Mouse (Mus musculus) neural tube, embryonic 15.5 days (tissue): Measurements from ENCODE around the gene Cdh8. TPM values are rescaled to one million over a fixed set of nuclear protein-coding genes. Genes with fewer than 3 reads are reported as not detected.
"Not testable (repeated sequence)": the region's sequence is repeated elsewhere in the genome, so short reads cannot be mapped to it uniquely, and the experiment has no call there.

ENCODE experiments used
- ATAC-seq: fragments of 200-750 bp; cut with Nextera tagmentation; 2 replicates; pipeline ENCODE4 v1.8.0; 2017; ENCODE audit warnings: mild to moderate bottlenecking, moderate TSS enrichment, moderate library complexity; ENCODE audit not compliant: low FRiP score
- H3K27ac ChIP-seq: fragments of 300-500 bp; sonication (generic); replicated peaks from 2 replicates; pipeline ENCODE4 v1.5.1; 2015; ENCODE audit warnings: mild to moderate bottlenecking, inconsistent platforms
- H3K27me3 ChIP-seq: fragments of 300-500 bp; sonication (generic); replicated peaks from 2 replicates; pipeline ENCODE4 v1.6.1; 2015; ENCODE audit warnings: inconsistent platforms
- H3K36me3 ChIP-seq: fragments of 300-500 bp; sonication (generic); 2 replicates; pipeline ENCODE4 v1.6.1; 2015; ENCODE audit warnings: inconsistent platforms
- H3K4me1 ChIP-seq: fragments of 300-500 bp; sonication (generic); 2 replicates; pipeline ENCODE4 v1.6.1; 2015; ENCODE audit warnings: inconsistent platforms
- H3K4me2 ChIP-seq: fragments of 300-500 bp; sonication (generic); 2 replicates; pipeline ENCODE4 v1.6.1; 2015; ENCODE audit warnings: inconsistent platforms, mild to moderate bottlenecking, moderate library complexity
- H3K4me3 ChIP-seq: fragments of 300-500 bp; sonication (generic); replicated peaks from 2 replicates; pipeline ENCODE4 v1.5.1; 2015; ENCODE audit warnings: mild to moderate bottlenecking, inconsistent platforms
- H3K9ac ChIP-seq: fragments of 300-500 bp; sonication (generic); replicated peaks from 2 replicates; pipeline ENCODE4 v1.6.1; 2015; ENCODE audit warnings: mild to moderate bottlenecking, inconsistent platforms
- H3K9me3 ChIP-seq: fragments of 300-500 bp; sonication (generic); replicated peaks from 2 replicates; pipeline ENCODE4 v1.6.1; 2016; ENCODE audit warnings: inconsistent platforms
- WGBS: fragments of 180-500 bp; shearing (Covaris S2); methylation state at CpG from one replicate; pipeline ENCODE4 v1.1.7; 2015; ENCODE audit warnings: mixed read lengths; 5-methylcytosine and 5-hydroxymethylcytosine counted together
- polyA plus RNA-seq: library from polyadenylated mRNA; unstranded; fragments of >200 nt; fragmentation: Nextera tagmentation; extraction: Ambion mirVana; gene quantifications from 2 replicates; pipeline ENCODE4 v1.2.1, GENCODE M21; 2015

Cdh8 gene
- polyA plus RNA-seq, 1 experiment from 2014 or later = 73.9 TPM

DNA sequence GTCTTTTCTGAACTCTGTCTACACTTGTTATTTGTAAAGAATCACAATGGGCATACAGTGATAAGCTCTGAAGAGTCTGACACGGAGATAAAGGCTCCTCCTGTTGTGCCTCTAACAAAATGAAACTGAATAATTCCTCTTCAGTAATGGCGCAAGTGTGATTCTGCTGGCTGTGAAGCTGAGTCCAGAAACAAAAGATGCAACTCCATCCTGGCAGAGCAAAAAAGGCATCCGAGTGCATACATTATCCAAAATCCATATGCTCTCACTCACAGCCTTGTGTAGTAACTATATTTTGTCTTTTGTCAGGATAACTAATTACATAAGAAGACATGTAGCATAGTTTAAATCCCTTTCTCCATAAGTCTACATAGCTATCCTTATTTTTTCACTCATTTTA, 149.1 kb downstream of the Cdh8 start:
- no peak overlapping the region for H3K27ac ChIP-seq
- H3K4me3 ChIP-seq = no peak overlapping the region
- no peak overlapping the region for H3K4me2 ChIP-seq
- H3K9ac ChIP-seq = no peak overlapping the region
- no peak for ATAC-seq
- WGBS = 66% methylated on average over 3 of the region's 3 CpGs
- H3K36me3 ChIP-seq = no peaks in the 10 kb centered on the region
- H3K9me3 ChIP-seq = no peaks in the 10 kb centered on the region
- H3K4me1 ChIP-seq = no peaks in the 10 kb centered on the region
- no peaks in the 10 kb centered on the region for H3K27me3 ChIP-seq

GRCm38 (mm10) chr8:99234372-99234771, 181.9 kb downstream of the Cdh8 start:
- Histone ChIP-seq H3K9me3 (no peaks in the 10 kb centered on the region), H3K36me3 (no peaks in the 10 kb centered on the region), H3K27me3 (no peaks in the 10 kb centered on the region), H3K9ac (no peak overlapping the region), H3K4me2 (no peak overlapping the region), H3K4me1 (peaks cover 15% of the 10 kb centered on the region), H3K27ac (no peak overlapping the region), H3K4me3 (no peak overlapping the region)
- 29% methylated on average over 4 of the region's 4 CpGs for WGBS
- no peak for ATAC-seq

DNA sequence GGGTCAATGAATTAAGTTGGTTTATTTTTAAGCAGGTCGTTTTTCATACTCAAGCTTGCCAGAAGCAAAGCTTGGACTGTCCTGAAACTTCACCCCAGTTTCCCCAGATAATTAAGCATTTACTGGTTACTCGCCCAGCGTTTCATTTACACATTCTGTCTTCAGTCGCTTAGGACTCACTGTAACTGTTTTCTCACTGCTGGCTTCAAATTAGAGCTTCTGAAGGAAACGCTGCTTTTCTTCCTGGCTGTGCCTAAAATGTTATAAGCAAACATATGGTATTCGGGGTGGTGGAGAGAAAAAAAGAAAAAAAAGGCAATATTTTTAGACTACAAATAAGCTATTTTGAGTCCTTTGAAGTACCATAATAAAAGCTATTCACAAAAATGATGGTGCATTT, 192.6 kb downstream of the Cdh8 start:
- no peaks in the 10 kb centered on the region for H3K27me3 ChIP-seq
- 55% methylated on average over 6 of the region's 6 CpGs for WGBS
- H3K36me3 ChIP-seq = no peaks in the 10 kb centered on the region
- no peaks in the 10 kb centered on the region for H3K4me1 ChIP-seq
- H3K4me3 ChIP-seq = no peak overlapping the region
- no peak overlapping the region for H3K27ac ChIP-seq
- ATAC-seq = no peak
- H3K4me2 ChIP-seq = no peak overlapping the region
- no peaks in the 10 kb centered on the region for H3K9me3 ChIP-seq
- H3K9ac ChIP-seq = no peak overlapping the region

GRCm38 (mm10) chr8:99205194-99205593, 211.1 kb downstream of the Cdh8 start:
- Histone ChIP-seq H3K27ac (no peak overlapping the region), H3K4me1 (no peaks in the 10 kb centered on the region)
- whole genome bisulfite sequencing = 74% methylated on average over 7 of the region's 7 CpGs

GRCm38 (mm10) chr8:99190643-99191042, 225.6 kb downstream of the Cdh8 start:
- no peaks in the 10 kb centered on the region for H3K9me3 ChIP-seq
- WGBS = 82% methylated on average over 2 of the region's 2 CpGs
- no peaks in the 10 kb centered on the region for H3K4me1 ChIP-seq
- no peak overlapping the region for H3K4me3 ChIP-seq
- H3K27me3 ChIP-seq = no peaks in the 10 kb centered on the region
- no peaks in the 10 kb centered on the region for H3K36me3 ChIP-seq
- H3K9ac ChIP-seq = no peak overlapping the region
- H3K27ac ChIP-seq = no peak overlapping the region
- ATAC-seq = no peak
- no peak overlapping the region for H3K4me2 ChIP-seq

More at GRCm38 (mm10) chr8:99205194-99205593, 211.1 kb downstream of the Cdh8 start:
- no peak for ATAC-seq
- H3K36me3 ChIP-seq = no peaks in the 10 kb centered on the region
- H3K9ac ChIP-seq = no peak overlapping the region
- H3K4me2 ChIP-seq = no peak overlapping the region
- H3K27me3 ChIP-seq = no peaks in the 10 kb centered on the region
- no peaks in the 10 kb centered on the region for H3K9me3 ChIP-seq
- H3K4me3 ChIP-seq = no peak overlapping the region

DNA sequence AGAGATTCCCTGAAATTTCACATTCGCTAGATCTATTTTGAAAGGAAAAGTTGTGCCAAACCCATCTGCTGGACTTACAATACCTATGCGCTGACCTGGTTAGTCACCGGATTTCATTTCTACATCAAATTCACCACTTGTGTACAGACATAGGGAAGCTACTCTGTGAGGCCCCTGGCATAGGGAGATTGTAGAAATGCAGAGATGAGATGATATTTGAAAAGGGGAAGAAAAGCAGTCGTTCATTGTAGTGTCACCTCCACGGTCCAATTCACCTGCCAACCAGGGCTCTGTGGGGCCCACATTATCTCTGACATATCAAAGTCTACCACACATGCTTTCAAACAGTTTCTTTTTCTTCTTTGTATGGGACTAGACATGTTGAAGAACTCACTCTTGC, 229.4 kb downstream of the Cdh8 start:
- no peaks in the 10 kb centered on the region for H3K36me3 ChIP-seq
- no peaks in the 10 kb centered on the region for H3K4me1 ChIP-seq
- H3K4me3 ChIP-seq = no peak overlapping the region
- H3K27ac ChIP-seq = no peak overlapping the region
- H3K9ac ChIP-seq = no peak overlapping the region
- H3K4me2 ChIP-seq = no peak overlapping the region
- ATAC-seq = no peak
- 95% methylated on average over 5 of the region's 5 CpGs for WGBS
- H3K27me3 ChIP-seq = no peaks in the 10 kb centered on the region
- H3K9me3 ChIP-seq = no peaks in the 10 kb centered on the region

GRCm38 (mm10) chr8:99184186-99184585, 232.1 kb downstream of the Cdh8 start:
- no peak overlapping the region for H3K9ac ChIP-seq
- no peak overlapping the region for H3K4me3 ChIP-seq
- H3K27ac ChIP-seq = no peak overlapping the region

GRCm38 (mm10) chr8:99166966-99167365, 249.3 kb downstream of the Cdh8 start:
- no peak overlapping the region for H3K4me2 ChIP-seq
- no peak for ATAC-seq
- H3K27me3 ChIP-seq = no peaks in the 10 kb centered on the region
- H3K4me3 ChIP-seq = no peak overlapping the region
- H3K9ac ChIP-seq = no peak overlapping the region
- H3K36me3 ChIP-seq = no peaks in the 10 kb centered on the region
- no peaks in the 10 kb centered on the region for H3K9me3 ChIP-seq
- no peak overlapping the region for H3K27ac ChIP-seq
- H3K4me1 ChIP-seq = no peaks in the 10 kb centered on the region
- WGBS = 39% methylated on average over 3 of the region's 3 CpGs

More at GRCm38 (mm10) chr8:99184186-99184585, 232.1 kb downstream of the Cdh8 start:
- ATAC-seq = no peak
- Histone ChIP-seq H3K4me2 (no peak overlapping the region), H3K36me3 (no peaks in the 10 kb centered on the region), H3K27me3 (no peaks in the 10 kb centered on the region), H3K4me1 (no peaks in the 10 kb centered on the region), H3K9me3 (no peaks in the 10 kb centered on the region)

- no peaks in the 10 kb centered on the region for H3K36me3 ChIP-seq
- WGBS = 70% methylated on average over 4 of the region's 4 CpGs
- no peaks in the 10 kb centered on the region for H3K4me1 ChIP-seq
- H3K4me2 ChIP-seq = no peak overlapping the region
- H3K9ac ChIP-seq = no peak overlapping the region
- no peaks in the 10 kb centered on the region for H3K27me3 ChIP-seq
- no peak overlapping the region for H3K4me3 ChIP-seq
- H3K9me3 ChIP-seq = no peaks in the 10 kb centered on the region
- no peak overlapping the region for H3K27ac ChIP-seq
- ATAC-seq = no peak
Observed at GRCm38 (mm10) chr8:99161633-99162032, 254.6 kb downstream of the Cdh8 start.

GRCm38 (mm10) chr8:99145436-99145835, 270.8 kb downstream of the Cdh8 start:
- Histone ChIP-seq H3K27ac (no peak overlapping the region), H3K27me3 (no peaks in the 10 kb centered on the region), H3K4me3 (no peak overlapping the region), H3K36me3 (no peaks in the 10 kb centered on the region), H3K9ac (no peak overlapping the region), H3K9me3 (no peaks in the 10 kb centered on the region), H3K4me1 (no peaks in the 10 kb centered on the region), H3K4me2 (no peak overlapping the region)
- no peak for ATAC-seq
- 94% methylated on average over 6 of the region's 6 CpGs for WGBS

- H3K4me3 ChIP-seq, H3K9ac ChIP-seq, H3K4me1 ChIP-seq, H3K27ac ChIP-seq, H3K27me3 ChIP-seq, H3K36me3 ChIP-seq, H3K9me3 ChIP-seq, H3K4me2 ChIP-seq, ATAC-seq: not testable (repeated sequence)
- WGBS = 76% methylated on average over 1 of the region's 1 CpGs
Observed at GRCm38 (mm10) chr8:99144761-99145160, 271.5 kb downstream of the Cdh8 start.

DNA sequence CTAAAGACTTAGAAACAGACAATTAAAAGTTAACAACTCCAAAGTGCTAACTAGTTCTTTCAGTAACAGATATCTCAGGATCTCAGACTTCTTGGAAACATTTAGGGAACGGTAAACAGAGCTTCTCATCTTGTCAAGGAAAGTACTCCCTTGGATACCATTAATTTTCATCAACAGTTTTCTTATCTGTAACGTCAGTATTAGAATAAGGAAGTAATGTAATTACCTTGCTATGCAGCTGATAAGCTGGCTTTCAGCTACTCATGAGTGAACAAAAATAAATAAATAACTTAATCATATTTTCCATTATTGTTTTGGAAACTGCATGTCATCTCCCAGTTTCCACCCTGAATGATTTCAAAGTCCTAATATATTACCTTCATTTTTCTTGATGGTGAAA, 317.8 kb downstream of the Cdh8 start:
- Histone ChIP-seq H3K4me2 (no peak overlapping the region), H3K27me3 (no peaks in the 10 kb centered on the region), H3K36me3 (no peaks in the 10 kb centered on the region), H3K9ac (no peak overlapping the region), H3K27ac (no peak overlapping the region), H3K4me3 (no peak overlapping the region), H3K9me3 (no peaks in the 10 kb centered on the region), H3K4me1 (no peaks in the 10 kb centered on the region)
- ATAC-seq = no peak
- 69% methylated on average over 2 of the region's 2 CpGs for WGBS

DNA sequence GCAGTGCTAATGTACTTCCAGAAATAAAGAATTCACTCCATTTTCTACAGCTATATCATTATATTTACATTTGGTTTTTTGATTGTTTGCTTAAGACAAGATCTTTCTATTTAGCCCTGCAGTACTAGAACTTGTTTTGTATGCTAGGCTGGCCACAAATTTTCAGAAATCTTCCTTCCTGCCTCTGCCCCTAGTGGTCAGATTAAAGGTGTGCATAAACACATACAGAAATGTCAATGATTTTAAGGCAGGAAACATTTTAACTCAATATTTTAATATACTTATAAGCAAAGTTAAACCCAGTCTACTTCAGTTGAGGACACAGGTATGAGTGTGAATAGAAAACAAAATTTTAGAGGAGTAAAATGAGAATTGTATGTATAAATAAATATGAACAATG, 364.9 kb downstream of the Cdh8 start:
- Histone ChIP-seq H3K9me3 (no peaks in the 10 kb centered on the region), H3K4me2 (no peak overlapping the region), H3K27ac (no peak overlapping the region), H3K4me3 (no peak overlapping the region), H3K27me3 (no peaks in the 10 kb centered on the region), H3K9ac (no peak overlapping the region), H3K36me3 (no peaks in the 10 kb centered on the region), H3K4me1 (no peaks in the 10 kb centered on the region)
- no peak for ATAC-seq
